Mouse (Mus musculus) neutrophil, adult 5-6 weeks (primary cell): ENCODE measurements around the gene Cd44. TPM values are rescaled to one million over a fixed set of nuclear protein-coding genes. Genes with fewer than 3 reads are reported as not detected.

Experiments used
- ATAC-seq: fragments of 151-379, 151-347 bp; 2 replicates; pipeline ENCODE4 v1.8.0; 2017; ENCODE audit warnings: mild to moderate bottlenecking, moderate TSS enrichment; ENCODE audit not compliant: insufficient number of reproducible peaks, poor library complexity, low FRiP score, severe bottlenecking; ENCODE audit errors: extremely low read depth
- total RNA-seq: library from RNA; stranded (forward); fragments of 200-1000 nt; gene quantifications from 2 replicates; pipeline ENCODE4 v1.2.3, GENCODE M21; 2017

Gene Cd44
- total RNA-seq, 1 experiment from 2014 or later = 533 TPM

GRCm38 (mm10) chr2:102882004-102882588 is 19.4 kb downstream of the Cd44 start:
- ATAC-seq = no peak

- no peak for ATAC-seq
These were observed 23.0 kb downstream of the Cd44 start for GRCm38 (mm10) chr2:102878513-102878912.

- ATAC-seq = peak; percentile 68
These were observed 24.0 kb downstream of the Cd44 start for GRCm38 (mm10) chr2:102877463-102877862.

- no peak for ATAC-seq
These were observed 25.3 kb downstream of the Cd44 start for GRCm38 (mm10) chr2:102876141-102876540.

- peak; percentile 22; the same call in 1 of the 2 replicates for ATAC-seq
These were observed 27.6 kb downstream of the Cd44 start for GRCm38 (mm10) chr2:102873848-102874247.

- no peak for ATAC-seq
These were observed 28.3 kb downstream of the Cd44 start for GRCm38 (mm10) chr2:102873194-102873593.

GRCm38 (mm10) chr2:102872436-102872835 is 29.0 kb downstream of the Cd44 start:
- no peak for ATAC-seq

- no peak for ATAC-seq
These were observed 33.0 kb downstream of the Cd44 start for GRCm38 (mm10) chr2:102868444-102868843.

- peak; percentile 51 for ATAC-seq
These were observed 33.9 kb downstream of the Cd44 start for GRCm38 (mm10) chr2:102867396-102868088.

- no peak for ATAC-seq
These were observed 34.9 kb downstream of the Cd44 start for GRCm38 (mm10) chr2:102866594-102866993.

- no peak for ATAC-seq
These were observed 36.1 kb downstream of the Cd44 start for GRCm38 (mm10) chr2:102865354-102865752.

GRCm38 (mm10) chr2:102864695-102865353 is 36.6 kb downstream of the Cd44 start:
- no peak for ATAC-seq

- no peak for ATAC-seq
These were observed 37.4 kb downstream of the Cd44 start for GRCm38 (mm10) chr2:102864036-102864435.

- ATAC-seq = peak; percentile 31; the same call in 1 of the 2 replicates
These were observed 37.9 kb downstream of the Cd44 start for GRCm38 (mm10) chr2:102863583-102863982.

GRCm38 (mm10) chr2:102862706-102863105 is 38.8 kb downstream of the Cd44 start:
- no peak for ATAC-seq

- ATAC-seq = no peak
These were observed 43.2 kb downstream of the Cd44 start for GRCm38 (mm10) chr2:102858271-102858670.

GRCm38 (mm10) chr2:102853297-102853696 is 48.2 kb downstream of the Cd44 start:
- no peak for ATAC-seq

- ATAC-seq = 0 out of 2 replicates have a peak, but pooled peaks have one; percentile 11
These were observed 49.5 kb downstream of the Cd44 start for GRCm38 (mm10) chr2:102851936-102852477.

GRCm38 (mm10) chr2:102850026-102850425 is 51.4 kb downstream of the Cd44 start:
- no peak for ATAC-seq
